Mouse (Mus musculus) yolk sac, embryonic 10.5 days (tissue): ENCODE results near the gene Ugt1a6a.
"Not testable (repeated sequence)": the region's sequence is repeated elsewhere in the genome, so short reads cannot be mapped to it uniquely, and the experiment has no call there.

Source experiments
- DNase-seq: peaks from one replicate; pipeline ENCODE4 v3.0.0-alpha.2; 2017; ENCODE audit warnings: low spot score

Gene Ugt1a6a

DNA sequence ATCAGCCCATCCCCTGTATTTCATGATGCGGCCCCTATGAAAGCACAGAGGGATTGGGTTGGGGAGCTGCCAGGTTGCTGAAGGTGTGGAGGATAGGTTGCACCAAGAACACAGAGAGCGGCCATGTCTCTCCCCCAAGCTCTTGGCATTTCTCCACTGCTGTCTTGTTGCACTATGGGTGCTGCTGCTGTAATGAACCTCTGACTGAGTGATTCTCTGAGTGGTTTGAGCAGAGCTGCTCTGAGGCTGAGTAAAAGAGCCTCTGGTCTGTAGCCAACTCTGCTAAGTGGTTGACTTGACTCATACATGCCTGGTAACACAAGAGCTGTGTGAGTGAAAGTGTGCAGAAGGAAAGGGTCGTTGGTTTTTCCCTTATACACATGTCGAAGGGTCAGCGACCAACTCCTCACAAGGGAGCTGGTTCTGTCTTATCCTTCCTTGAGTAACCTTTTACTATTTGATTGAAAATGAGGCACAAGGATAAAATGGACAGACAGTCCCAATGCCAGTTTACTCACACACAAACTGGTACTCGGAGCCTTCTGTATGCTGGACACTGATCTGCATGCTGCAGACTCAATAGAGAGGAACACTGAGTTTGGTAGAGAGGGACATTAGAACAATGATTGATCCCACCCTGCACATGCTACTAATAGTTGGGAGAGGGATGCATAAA lies 758 bp downstream of the Ugt1a6a start:
- DNase-seq, result not testable (repeated sequence)

DNA sequence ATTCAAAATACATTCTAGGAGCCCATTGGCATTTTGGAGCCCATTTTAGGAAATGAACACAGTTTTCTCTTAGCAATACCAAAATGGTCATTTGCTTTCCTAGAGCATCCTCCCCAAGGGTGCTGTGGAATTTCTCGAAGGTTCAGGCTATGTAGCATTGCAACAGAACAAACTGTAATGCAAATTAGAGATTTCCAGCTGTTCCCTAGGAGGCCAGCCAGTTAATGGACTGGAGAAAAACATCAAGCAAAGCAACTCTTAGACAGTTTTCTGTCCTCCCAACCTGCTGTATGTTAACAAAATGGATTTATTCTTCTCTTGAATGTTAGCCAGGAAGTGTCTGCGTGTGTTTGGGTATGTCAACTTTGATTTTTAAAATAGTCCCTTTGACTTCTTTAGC lies 2.0 kb downstream of the Ugt1a6a start:
- no peak for DNase-seq

DNA sequence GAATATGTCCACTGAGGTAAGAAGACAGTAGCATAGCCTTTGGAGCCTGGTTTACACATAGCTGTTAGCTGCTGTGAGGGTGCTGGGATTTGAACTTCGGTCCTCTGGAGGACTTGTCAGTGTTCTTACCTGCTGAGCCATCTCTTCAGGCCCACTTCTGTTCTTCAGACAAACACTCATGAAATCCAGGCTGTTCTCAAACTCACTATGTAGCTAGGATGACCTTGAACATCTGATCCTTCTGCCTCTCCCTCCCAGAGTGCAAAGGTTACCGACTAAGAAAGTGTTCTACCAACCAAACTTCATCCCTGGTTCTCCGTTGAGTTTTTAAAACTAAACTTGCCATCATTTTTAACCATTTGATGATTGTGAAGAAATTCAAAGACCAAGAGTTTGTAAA lies 2.7 kb downstream of the Ugt1a6a start:
- peak; percentile 56 for DNase-seq

- DNase-seq, result no peak
Observed at GRCm38 (mm10) chr1:88138145-88138544, 3.5 kb downstream of the Ugt1a6a start.

- DNase-seq, result peak; percentile 47
Observed at GRCm38 (mm10) chr1:88140492-88140891, 5.9 kb downstream of the Ugt1a6a start.

- DNase-seq, result not testable (repeated sequence)
Observed at GRCm38 (mm10) chr1:88143966-88144675, 9.5 kb downstream of the Ugt1a6a start.

DNA sequence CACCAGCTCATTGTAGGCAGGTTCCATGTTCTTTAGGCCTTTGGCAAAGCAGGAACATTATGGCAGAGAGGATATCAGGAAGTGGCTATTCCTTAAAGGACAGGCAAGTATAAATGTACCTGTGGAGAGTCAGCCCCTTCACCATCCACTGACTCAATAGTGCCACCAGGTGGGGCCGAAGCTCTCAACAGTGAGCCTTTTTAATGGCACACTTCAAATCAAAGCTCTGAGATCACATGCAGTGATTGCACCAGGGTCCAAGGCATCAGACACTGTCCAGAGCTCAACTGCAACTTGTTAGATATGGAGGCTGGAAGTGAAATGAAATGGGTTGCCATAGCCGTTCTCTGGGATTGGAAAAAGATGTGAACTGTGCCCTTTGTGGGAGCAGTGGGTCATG lies 10.7 kb downstream of the Ugt1a6a start:
- DNase-seq, result not testable (repeated sequence)

GRCm38 (mm10) chr1:88150133-88150532 lies 15.5 kb downstream of the Ugt1a6a start:
- not testable (repeated sequence) for DNase-seq

- no peak for DNase-seq
Observed at GRCm38 (mm10) chr1:88158430-88158829, 23.8 kb downstream of the Ugt1a6a start.

- DNase-seq, result no peak
Observed at GRCm38 (mm10) chr1:88165711-88166110, 31.1 kb downstream of the Ugt1a6a start, which contains the start of gene Ugt1a5. TSS of gene Ugt1a5 (plus strand) at chr1:88166012.

DNA sequence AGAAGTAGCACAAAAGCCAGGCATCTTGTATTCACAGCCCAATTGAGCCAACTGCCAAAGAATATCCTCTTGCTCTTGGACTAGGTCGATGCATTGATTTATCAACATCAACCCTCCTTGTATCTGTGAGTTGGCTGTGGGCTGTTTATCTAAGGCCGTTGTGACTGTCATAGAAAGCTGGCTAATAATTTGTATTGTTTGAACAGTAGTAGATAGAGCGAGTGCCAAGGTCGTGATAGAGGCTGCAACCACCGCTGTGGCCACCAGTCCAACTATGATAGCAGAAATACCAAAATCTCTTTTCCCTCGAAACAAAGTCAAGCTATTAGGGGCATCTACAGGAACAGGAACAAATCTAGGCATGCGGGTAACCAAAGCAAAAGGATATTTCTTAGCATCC lies 37.6 kb downstream of the Ugt1a6a start:
- not testable (repeated sequence) for DNase-seq

DNA sequence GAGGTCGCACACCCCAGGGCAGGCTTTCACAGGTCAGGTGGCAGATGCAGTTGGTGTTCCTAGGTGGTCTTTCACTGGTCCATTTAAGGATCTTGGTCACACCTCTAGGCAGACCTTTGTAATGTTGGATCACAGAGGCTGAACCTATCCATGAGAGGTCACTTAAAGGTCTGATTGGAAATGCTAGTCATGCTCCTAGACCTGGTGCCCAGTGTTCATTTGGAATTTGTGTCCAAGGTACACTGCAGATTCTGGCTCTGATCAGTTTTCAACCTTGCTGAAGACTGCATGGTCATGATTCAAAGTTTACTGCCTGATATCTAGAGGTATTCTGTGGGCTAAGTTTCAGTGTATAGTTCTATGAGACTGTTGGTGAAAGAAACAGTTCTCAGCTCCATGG lies 45.0 kb downstream of the Ugt1a6a start:
- no peak for DNase-seq

- no peak for DNase-seq
Observed at GRCm38 (mm10) chr1:88186325-88186935, 51.8 kb downstream of the Ugt1a6a start.

DNA sequence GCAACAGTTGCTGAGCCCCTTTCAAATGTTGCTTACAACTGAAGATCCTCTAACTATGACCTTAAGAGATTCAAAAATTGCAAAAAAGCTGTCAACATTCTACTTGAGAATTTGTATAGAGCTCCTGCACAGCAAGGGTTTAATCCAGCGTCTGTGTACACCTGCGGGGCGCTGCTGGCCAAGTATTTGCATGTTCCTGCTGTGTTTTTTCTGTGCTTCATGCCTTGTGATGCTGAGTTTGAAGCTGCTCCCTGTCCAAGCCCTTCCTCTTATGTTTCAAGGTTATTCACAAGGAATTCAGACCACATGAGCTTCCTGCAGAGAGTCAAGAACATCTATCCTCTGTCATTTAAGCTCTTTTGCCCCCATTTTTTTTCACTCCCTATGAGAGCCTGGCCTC lies 57.5 kb downstream of the Ugt1a6a start:
- DNase-seq, result no peak

DNA sequence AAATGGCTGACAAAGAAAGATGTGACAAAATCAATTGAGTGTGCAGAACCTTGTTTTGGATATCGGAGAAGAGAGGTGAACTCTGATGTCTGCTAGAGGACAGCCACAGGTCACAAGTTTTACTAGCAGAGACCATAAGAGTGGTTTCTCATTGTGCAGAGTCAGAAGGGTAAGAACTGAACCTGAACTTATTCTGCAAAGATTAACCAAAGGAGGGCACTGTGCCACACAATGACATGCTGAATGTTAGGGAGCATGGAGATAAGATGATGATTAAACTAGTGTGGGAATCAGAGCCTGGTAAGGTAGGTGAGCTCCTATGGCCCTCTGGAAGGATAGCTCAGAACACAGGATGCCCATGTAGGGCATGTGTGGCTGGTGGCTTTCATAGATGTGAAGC lies 61.1 kb downstream of the Ugt1a6a start:
- DNase-seq, result no peak

DNA sequence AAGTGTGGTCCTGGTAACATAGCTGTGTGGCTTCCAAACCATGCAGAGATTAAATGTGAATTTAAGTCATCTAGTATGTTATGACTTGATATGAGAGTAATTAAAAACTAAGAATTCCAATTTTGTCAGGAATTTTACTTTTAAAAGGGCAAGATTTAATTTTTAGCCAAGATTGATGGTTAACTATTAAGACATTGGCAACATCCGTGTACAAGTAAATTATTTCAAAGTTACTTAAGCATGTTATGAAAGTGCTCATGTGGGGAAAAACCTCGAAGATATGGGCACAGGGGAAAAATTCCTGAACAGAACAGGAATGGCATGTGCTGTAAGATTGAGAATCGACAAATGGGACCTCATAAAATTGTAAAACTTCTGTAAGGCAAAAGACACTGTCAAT lies 62.8 kb downstream of the Ugt1a6a start:
- DNase-seq, result no peak

DNA sequence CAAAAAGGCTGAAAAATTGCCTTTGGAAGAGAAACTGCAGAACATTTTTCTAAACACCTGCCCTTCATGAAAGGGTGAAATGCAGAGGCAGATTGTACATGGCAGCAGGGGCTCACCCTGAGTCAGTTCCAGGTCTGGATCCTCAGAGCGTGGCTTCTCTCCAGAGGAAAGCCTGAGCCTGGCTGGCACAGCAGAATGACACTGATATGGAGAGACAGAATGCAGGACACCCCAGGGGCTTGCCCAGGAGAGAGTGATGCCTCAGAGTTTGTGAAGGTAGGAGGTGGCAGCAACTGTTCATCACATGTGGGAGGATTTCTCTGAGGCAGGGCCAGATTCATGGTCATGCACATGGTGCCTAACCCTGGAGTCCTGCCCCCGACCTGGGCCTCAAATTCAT lies 65.4 kb downstream of the Ugt1a6a start:
- DNase-seq, result no peak

GRCm38 (mm10) chr1:88200456-88200855 lies 65.8 kb downstream of the Ugt1a6a start, which contains the start of gene Ugt1a2:
TSS of gene Ugt1a2 (plus strand) at chr1:88200601.
- no peak for DNase-seq

GRCm38 (mm10) chr1:88205294-88205922 lies 70.8 kb downstream of the Ugt1a6a start, which contains the start of gene Dnajb3:
TSS of gene Dnajb3 (minus strand) at chr1:88205782.
- peak; percentile 87 for DNase-seq

GRCm38 (mm10) chr1:88206843-88207479 lies 72.4 kb downstream of the Ugt1a6a start:
- DNase-seq, result peak; percentile 14

GRCm38 (mm10) chr1:88211812-88212211 lies 77.2 kb downstream of the Ugt1a6a start, which contains the start of gene Ugt1a1:
TSS of gene Ugt1a1 (plus strand) at chr1:88211959.
- peak; percentile 74 for DNase-seq
